Mouse (Mus musculus) layer of hippocampus, adult 6 months (tissue): Measurements from ENCODE around the gene Ggps1. TPM values are rescaled to one million over a fixed set of nuclear protein-coding genes. Genes with fewer than 3 reads are reported as not detected.

Experiments
- long read RNA-seq, 2 experiments: library from polyadenylated mRNA; unstranded; transcript quantifications; one replicate each; pipeline ENCODE4 v2.0.0; 2019 to 2020
- polyA plus RNA-seq: library from polyadenylated mRNA; unstranded; fragments of <200 nt; fragmentation: Nextera tagmentation; gene quantifications from 2 replicates; pipeline ENCODE4 v1.2.3, GENCODE M21; 2021

The Ggps1 gene
- 40.3 and 41.1 TPM in 2 replicates for polyA plus RNA-seq
- long read RNA-seq, experiment 1, full-length matches to known transcripts: 37 of 64 reads
- long read RNA-seq, experiment 1, partial matches to known transcripts: 5 of 64 reads
- long read RNA-seq, experiment 1, other reads (novel, unspliced or antisense): 22 of 64 reads
- long read RNA-seq, experiment 2, full-length matches to known transcripts: 133 of 227 reads
- long read RNA-seq, experiment 2, partial matches to known transcripts: 62 of 227 reads
- long read RNA-seq, experiment 2, other reads (novel, unspliced or antisense): 32 of 227 reads

DNA sequence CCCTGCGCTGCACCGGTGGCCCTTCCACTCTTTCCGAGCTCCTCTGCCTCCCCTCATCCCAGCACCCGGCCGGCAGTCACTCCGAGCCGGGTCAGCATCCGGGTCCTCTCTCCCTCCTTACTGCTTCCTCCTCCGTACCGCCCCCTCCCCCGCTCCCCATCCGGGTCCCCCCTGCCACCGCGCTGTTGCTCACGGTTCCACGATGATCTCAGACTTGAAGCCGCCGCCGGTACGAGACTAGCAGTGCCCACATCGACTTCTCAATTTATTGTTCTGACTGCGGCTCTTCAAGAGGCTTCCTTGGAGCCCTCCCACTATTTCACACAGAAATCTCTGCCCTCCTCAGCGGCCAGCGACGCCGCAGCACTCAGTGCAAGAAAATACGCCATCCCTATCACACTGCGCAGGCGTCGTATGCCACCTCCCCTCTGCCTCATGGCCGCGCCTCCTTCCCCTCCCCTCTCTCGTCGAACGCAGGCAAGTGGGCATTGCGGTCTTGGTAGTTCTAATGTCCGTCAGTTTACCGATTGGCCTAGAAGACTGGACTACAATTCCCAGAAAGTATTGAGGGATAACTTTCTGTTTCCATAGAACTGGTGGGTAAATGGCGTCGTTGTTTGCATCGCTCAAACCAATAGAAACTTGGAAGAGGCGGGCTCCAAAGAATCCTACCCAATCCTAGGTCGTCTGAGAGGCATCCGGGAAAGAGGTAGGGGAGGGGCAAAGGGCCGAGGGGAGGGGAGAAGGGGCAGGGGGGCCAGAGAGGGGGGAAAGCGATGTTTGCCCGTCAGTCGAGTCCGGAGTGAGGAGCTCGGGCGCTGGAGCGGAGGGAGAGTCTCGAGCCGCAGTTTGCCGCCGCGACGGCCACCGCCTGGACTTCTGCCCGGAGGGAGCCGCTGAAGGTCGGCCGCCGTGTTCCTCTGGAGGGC lies at the start of gene Ggps1, which contains the start of gene Arid4b:
Ggps1 (minus strand) TSS at position 476 of the 929 bp plus-strand sequence.
Arid4b (plus strand) TSS at position 220 of the 929 bp plus-strand sequence.

DNA sequence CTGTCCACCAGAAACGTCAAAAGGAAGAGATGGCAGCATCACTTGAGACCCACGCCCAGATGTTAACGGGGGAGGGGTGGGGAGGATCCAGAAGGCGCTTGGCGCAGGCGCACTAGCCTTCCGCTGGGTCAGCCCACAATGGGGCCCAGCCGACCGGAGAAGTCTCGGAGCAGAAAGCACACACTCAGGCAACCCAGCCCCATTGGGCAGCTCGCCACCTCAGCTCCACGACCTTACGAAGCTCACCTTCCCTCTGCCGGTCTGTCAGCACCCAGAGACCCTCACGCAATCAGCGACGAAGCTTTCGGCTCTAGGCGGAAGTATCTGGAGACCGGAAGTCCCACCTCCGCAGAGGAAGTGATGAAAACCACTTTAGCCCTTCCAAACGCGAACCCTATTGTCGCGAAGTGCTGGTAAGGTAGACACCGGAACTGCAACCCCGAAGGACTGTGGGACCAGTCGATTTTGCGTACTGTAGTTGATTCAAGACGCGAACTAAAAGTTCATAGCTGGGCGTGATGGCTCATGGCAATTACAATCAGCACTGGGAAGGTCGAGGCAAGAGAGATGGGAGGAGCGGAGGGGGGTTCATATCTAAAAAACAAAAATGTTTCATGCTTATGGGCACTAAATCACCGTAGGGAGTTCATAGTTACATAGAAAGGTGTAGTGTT lies 23.9 kb downstream of the Ggps1 start, which contains the start of gene Tbce:
Tbce (minus strand) TSS at position 347 of the 674 bp plus-strand sequence.

Other genes with a start within 250 kb of the Ggps1 start
- gene B3galnt2, start 109.0 kb downstream of the Ggps1 start, polyA plus RNA-seq: 3.7 and 4.3 TPM in 2 replicates
- gene Tbce, start 23.9 kb downstream of the Ggps1 start, polyA plus RNA-seq: 18.0 and 21.2 TPM in 2 replicates
- 24.9 and 26.7 TPM in 2 replicates for gene Arid4b, start 256 bp downstream of the Ggps1 start, polyA plus RNA-seq